Mouse (Mus musculus) C2C12 (cell line): ENCODE measurements around the gene Mcrip1. TPM values are rescaled to one million over a fixed set of nuclear protein-coding genes. Genes with fewer than 3 reads are reported as not detected.

Experiments used
- H3K27me3 ChIP-seq: one replicate; pipeline ENCODE4 v1.6.1; 2011; ENCODE audit not compliant: control insufficient read depth, insufficient read depth, insufficient read length
- H3K36me3 ChIP-seq: one replicate; pipeline ENCODE4 v1.6.1; 2011; ENCODE audit not compliant: control insufficient read depth, insufficient read depth
- H3K4me3 ChIP-seq: one replicate; pipeline ENCODE4 v1.5.1; 2011; ENCODE audit warnings: mild to moderate bottlenecking, control low read depth; ENCODE audit not compliant: poor library complexity, insufficient read depth, severe bottlenecking
- H3K79me2 ChIP-seq: one replicate; pipeline ENCODE4 v1.6.1; 2011; ENCODE audit not compliant: control insufficient read depth, insufficient read depth
- H3K79me3 ChIP-seq: one replicate; pipeline ENCODE4 v1.6.1; 2011; ENCODE audit warnings: low read depth, control low read depth
- H3ac ChIP-seq: one replicate; pipeline ENCODE3; 2011; ENCODE audit warnings: low read depth; ENCODE audit not compliant: control insufficient read depth, insufficient read length
- CEBPB ChIP-seq: IDR thresholded peaks from one replicate; pipeline ENCODE4 v1.6.1; 2011; ENCODE audit warnings: low read depth, mild to moderate bottlenecking, control low read depth, moderate library complexity
- CTCF ChIP-seq: IDR thresholded peaks from one replicate; pipeline ENCODE4 v1.5.1; 2011; ENCODE audit not compliant: control insufficient read depth, insufficient read depth, insufficient read length
- FOSL1 ChIP-seq: IDR thresholded peaks from one replicate; pipeline ENCODE4 v1.8.0; 2011; ENCODE audit warnings: mild to moderate bottlenecking, low read length; ENCODE audit not compliant: poor library complexity, insufficient read depth, severe bottlenecking
- MAX ChIP-seq: IDR thresholded peaks from one replicate; pipeline ENCODE4 v1.6.1; 2011; ENCODE audit warnings: mild to moderate bottlenecking, control low read depth
- MYOD1 ChIP-seq: IDR thresholded peaks from one replicate; pipeline ENCODE4 v1.6.1; 2011; ENCODE audit warnings: low read depth; ENCODE audit not compliant: control insufficient read depth, insufficient read length
- MYOG ChIP-seq: IDR thresholded peaks from one replicate; pipeline ENCODE4 v1.6.1; 2011; ENCODE audit not compliant: control insufficient read depth, insufficient read length; ENCODE audit errors: extremely low read depth
- USF1 ChIP-seq: IDR thresholded peaks from one replicate; pipeline ENCODE4 v1.6.1; 2011; ENCODE audit warnings: low read depth, mild to moderate bottlenecking, control low read depth, moderate library complexity
- polyA plus RNA-seq: library from polyadenylated mRNA; unstranded; fragments of >200 nt; fragmentation: generic; extraction: Trizol; gene quantifications from one replicate; pipeline ENCODE4 v1.2.1, GENCODE M21; 2012; ENCODE audit warnings: missing spikeins

The Mcrip1 gene
- polyA plus RNA-seq, 1 experiment: 90.7 TPM

DNA sequence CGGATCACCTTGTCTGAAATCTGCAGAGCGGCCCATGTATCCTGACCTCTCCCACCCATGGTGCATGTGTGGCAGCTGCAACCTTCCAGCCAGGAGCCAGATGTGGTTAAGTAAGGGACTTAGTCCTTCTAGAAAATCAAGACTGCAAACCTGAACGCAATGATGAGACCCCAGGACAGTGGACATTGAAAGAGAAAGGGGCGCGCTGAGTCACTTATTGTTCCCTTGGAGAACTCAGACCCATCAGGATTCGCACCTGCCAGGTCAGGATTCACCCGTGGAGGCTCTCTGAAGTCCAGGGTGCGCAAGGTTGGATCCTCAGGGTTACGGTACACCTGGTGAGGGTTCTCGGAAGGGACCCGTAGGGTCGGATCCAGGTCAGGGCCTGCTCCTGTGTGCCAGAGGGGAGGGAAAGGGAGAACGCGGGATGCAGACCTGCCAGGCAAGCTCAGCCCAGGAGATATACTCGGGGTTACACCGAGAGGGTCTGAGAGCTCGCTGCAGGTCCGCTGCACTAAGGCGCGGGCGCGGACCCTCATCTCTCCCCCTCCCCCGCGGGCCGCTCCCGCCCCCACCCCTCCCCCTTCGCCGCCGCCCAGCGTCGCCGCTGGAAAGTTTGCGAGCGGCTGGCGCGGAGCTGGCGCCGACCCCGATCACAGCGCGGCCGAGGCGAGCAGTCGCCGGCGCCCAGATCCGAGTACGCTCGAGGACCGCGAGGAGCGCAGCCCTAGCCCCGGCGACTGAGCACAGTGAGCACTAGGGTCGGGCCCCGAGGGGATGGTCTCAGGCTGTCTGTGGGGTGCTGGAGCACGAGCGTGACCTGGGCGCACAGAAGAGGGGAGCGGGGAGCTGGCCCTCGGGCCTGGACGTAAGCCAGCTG lies 19.2 kb downstream of the Mcrip1 start, which contains the start of gene Gcgr:
Gene Gcgr, plus strand, starts transcription at position 615 of the 880 bp plus-strand sequence.
- Histone ChIP-seq H3K36me3 (no peaks in the 10 kb centered on the region), H3K79me3 (no peaks in the 10 kb centered on the region), H3K4me3 (no peak within 1 kb of the TSS), H3ac (no peak within 1 kb of the TSS), H3K27me3 (peaks cover 79% of the 10 kb centered on the region), H3K79me2 (no peaks in the 10 kb centered on the region)
- TF ChIP-seq FOSL1 (no peak), USF1 (no peak), MYOG (no peak), CEBPB (no peak), CTCF (no peak), MAX (no peak), MYOD1 (no peak)

DNA sequence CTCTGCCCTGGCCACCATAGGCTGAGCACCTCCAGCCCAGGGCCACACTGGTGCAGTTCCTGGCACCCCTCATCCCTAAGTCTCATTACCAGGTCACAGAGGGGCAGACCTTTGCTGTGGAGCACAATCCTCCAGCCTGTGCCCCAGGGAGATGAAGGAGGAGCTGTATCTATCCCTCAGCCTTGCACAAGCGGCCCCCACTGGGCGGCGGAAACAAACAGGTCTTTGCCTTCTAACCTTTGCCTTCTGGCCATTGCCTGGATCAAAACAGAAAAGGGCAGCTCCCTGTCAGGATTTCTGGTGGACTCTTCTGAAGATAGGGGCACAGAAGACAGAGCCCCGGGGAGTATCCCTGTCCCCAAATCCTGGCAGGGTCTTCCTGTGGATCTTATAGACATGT lies 20.6 kb downstream of the Mcrip1 start:
- Histone ChIP-seq H3K36me3 (no peaks in the 10 kb centered on the region), H3K79me2 (no peaks in the 10 kb centered on the region), H3K4me3 (no peak overlapping the region), H3K27me3 (peaks cover 65% of the 10 kb centered on the region), H3ac (no peak overlapping the region), H3K79me3 (no peaks in the 10 kb centered on the region)
- TF ChIP-seq CEBPB (no peak), CTCF (no peak), USF1 (no peak), MYOG (no peak), FOSL1 (no peak), MAX (no peak), MYOD1 (no peak)

- Histone ChIP-seq H3ac (no peak overlapping the region), H3K27me3 (peaks cover 55% of the 10 kb centered on the region), H3K36me3 (no peaks in the 10 kb centered on the region), H3K79me3 (no peaks in the 10 kb centered on the region), H3K79me2 (no peaks in the 10 kb centered on the region), H3K4me3 (no peak overlapping the region)
- TF ChIP-seq MAX: no peak
- no peak for TF ChIP-seq MYOD1
- no peak for TF ChIP-seq MYOG
- no peak for TF ChIP-seq CTCF
Observed at GRCm38 (mm10) chr11:120527690-120528354, 21.7 kb downstream of the Mcrip1 start.

GRCm38 (mm10) chr11:120525959-120526358 lies 23.6 kb downstream of the Mcrip1 start:
- TF ChIP-seq CTCF (no peak), CEBPB (no peak), USF1 (no peak), MYOD1 (no peak), MAX (no peak), MYOG (no peak), FOSL1 (no peak)
- peaks cover 37% of the 10 kb centered on the region for H3K27me3 ChIP-seq
- H3K4me3 ChIP-seq: no peak overlapping the region
- H3K79me2 ChIP-seq: no peaks in the 10 kb centered on the region
- H3K79me3 ChIP-seq: no peaks in the 10 kb centered on the region
- H3K36me3 ChIP-seq: no peaks in the 10 kb centered on the region
- H3ac ChIP-seq: no peak overlapping the region

DNA sequence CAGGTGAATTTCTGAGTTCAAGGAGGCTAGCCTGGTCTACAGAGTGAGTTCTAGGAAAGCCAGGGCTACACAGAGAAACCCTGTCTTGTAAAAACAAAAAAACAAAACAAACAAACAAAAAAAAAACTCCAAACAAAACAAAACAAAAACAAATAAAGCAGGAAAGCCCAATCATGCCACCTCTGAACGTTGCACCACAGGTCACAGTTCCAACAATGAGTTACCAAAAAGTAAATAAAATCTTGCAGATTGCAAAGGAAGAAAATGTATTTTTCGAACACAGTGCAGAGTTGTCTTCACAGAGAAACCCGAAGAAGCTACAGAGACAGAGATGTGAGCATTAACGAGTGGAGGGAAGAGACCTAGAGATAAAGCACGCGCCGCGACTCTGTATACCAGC lies 26.9 kb downstream of the Mcrip1 start:
- peaks cover 3% of the 10 kb centered on the region for H3K27me3 ChIP-seq
- H3K79me2 ChIP-seq: no peaks in the 10 kb centered on the region
- no peaks in the 10 kb centered on the region for H3K36me3 ChIP-seq
- no peak overlapping the region for H3ac ChIP-seq
- TF ChIP-seq MAX (no peak), MYOD1 (no peak), CTCF (no peak), MYOG (no peak), USF1 (no peak), FOSL1 (no peak), CEBPB (no peak)
- H3K79me3 ChIP-seq: no peaks in the 10 kb centered on the region
- no peak overlapping the region for H3K4me3 ChIP-seq
